Mouse (Mus musculus) liver, embryonic 14.5 days (tissue): Measurements from ENCODE around the gene Col12a1.

Source experiments
- CTCF ChIP-seq: IDR thresholded peaks from 2 replicates; pipeline ENCODE4 v1.5.1; 2016; ENCODE audit warnings: antibody characterized with exemption, low read depth, control low read depth
- EP300 ChIP-seq: IDR thresholded peaks from 2 replicates; pipeline ENCODE4 v1.6.1; 2016; ENCODE audit warnings: antibody characterized with exemption, low read depth

DNA sequence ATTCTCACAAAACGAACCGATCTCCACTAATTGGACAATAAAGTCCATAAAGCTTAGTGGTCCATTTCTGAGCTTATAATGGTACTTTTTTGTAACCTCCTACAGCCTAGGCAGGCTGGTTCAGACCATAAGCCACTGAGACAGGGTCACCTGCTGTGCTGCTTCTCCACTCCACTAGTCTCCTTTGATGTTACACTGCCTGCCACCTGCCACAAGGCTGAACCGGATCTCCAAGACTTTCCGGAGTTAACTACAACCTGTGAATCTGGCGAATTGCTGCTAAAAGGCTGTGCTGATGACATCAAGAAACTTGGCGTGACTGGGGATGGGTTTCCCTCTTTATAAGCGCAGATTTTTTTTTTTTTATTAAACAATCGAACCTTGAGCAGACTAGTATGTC lies 33.2 kb upstream of the Col12a1 start:
- TF ChIP-seq EP300 (no peak), CTCF (no peak)
